Mouse (Mus musculus): ENCODE data around the gene Wwc1. TPM values are rescaled to one million over a fixed set of nuclear protein-coding genes. Genes with fewer than 3 reads are reported as not detected.
A peak's percentile ranks its signal among the peaks of the same experiment; 100 is the strongest.
"Not testable (repeated sequence)": the region's sequence is repeated elsewhere in the genome, so short reads cannot be mapped to it uniquely, and the experiment has no call there.

Gene Wwc1
- total RNA-seq, 1 experiment = 30.4 TPM

DNA sequence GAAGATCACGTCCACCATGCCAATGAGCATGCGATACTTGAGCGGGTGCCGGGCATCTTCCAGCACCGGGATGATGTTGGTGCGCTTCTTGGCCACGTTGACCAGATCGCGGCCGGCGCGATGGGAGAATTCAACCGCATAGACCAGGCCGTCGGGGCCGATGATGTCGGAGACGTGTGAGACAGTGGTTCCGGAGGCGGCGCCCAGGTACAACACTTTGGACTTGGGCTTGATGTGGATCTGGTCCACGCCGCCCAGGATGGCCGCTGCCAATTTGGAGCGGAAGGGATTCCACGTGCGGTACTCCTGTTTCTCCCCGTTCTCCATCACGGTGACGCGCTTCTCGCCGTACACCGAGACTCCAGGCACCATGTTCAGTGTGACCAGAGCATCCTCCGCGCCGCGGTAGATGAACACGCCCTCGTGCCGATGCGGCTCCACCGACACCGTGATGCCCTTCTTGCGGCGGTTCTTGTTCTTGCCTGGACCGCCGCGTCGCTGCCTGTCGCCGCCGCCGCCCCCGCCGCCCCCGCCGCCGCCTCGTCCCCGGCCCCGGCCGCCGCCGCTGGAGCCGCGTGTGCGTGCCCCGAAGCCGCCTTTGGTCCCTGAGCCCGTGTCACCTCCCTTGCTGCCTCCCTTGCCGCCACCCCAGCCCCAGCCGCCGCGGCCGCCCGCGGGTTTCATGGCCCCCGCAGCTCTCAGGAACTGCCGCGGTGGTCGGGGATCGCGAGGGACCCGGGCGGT, 182.4 kb downstream of the Wwc1 start:
- no peak overlapping the region for H3K27ac ChIP-seq (ENCODE audit: insufficient read depth, low read depth, low read length, poor library complexity, severe bottlenecking)
- no peak overlapping the region for H3K9ac ChIP-seq (ENCODE audit: insufficient read depth, low read depth, low read length, poor library complexity, severe bottlenecking)
- H3K36me3 ChIP-seq (ENCODE audit: control insufficient read depth, insufficient read depth, low read length, poor library complexity, severe bottlenecking) = no peaks in the 10 kb centered on the region
- H3K4me1 ChIP-seq (ENCODE audit: control insufficient read depth in 2 of 2, insufficient read depth in 2 of 2, low read length in 2 of 2, poor library complexity in 1 of 2) = peaks cover 0 to 4% of the 10 kb centered on the region in 2 experiments; a peak in 1 of 4 replicates
- TF ChIP-seq HCFC1 (IDR thresholded peaks at IDR 0.05; ENCODE audit: borderline replicate concordance, insufficient read depth, low read length) = no peak
- TF ChIP-seq CHD2 (IDR thresholded peaks at IDR 0.05; ENCODE audit: low read depth, low read length) = no peak
- TF ChIP-seq ZC3H11A (IDR thresholded peaks at IDR 0.05; ENCODE audit: borderline replicate concordance, low read depth, low read length) = no peak
- TF ChIP-seq ZNF384 (IDR thresholded peaks at IDR 0.05; ENCODE audit: low read depth, low read length) = no peak
- no peak for TF ChIP-seq MAFK (IDR thresholded peaks at IDR 0.05; ENCODE audit: insufficient read depth, low read depth, low read length)
- peak overlapping the region; percentile 62 to 63 for H3K4me3 ChIP-seq (ENCODE audit: insufficient read depth in 1 of 2, low read depth in 1 of 2, low read length in 2 of 2, poor library complexity in 1 of 2, severe bottlenecking in 1 of 2)
- H3K9me3 ChIP-seq (ENCODE audit: control insufficient read depth, insufficient read depth, low read depth, low read length) = no peaks in the 10 kb centered on the region
- in situ Hi-C loops (cut with MboI; ENCODE audit: low sequenced_read_pairs in 2 of 2, unreplicated experiment in 2 of 2) = no loop called here
- no peak for DNase-seq (ENCODE audit: low read depth, low spot score)

DNA sequence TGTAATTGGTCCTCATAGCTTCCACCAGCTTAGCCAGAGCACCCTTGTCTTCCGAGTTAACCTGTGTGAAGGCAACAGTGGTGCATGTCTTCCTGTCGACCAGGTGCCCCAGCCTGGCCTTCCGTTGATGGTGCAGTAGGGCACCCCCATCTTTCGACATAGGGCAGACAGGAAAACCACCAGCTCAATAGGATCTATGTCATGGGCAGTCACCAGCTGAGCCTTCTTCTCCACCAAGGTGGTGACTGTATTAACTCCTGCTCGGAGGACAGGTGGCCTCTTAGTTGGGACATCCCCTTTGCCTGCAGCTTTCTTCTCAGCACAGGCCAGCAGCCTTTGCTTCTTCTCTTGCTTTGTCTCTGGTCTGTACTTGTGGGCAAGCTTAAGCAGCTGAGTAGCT, 187.5 kb downstream of the Wwc1 start:
- H3K9me3 ChIP-seq (ENCODE audit: control insufficient read depth, insufficient read depth, low read depth, low read length); H3K27ac ChIP-seq (ENCODE audit: insufficient read depth, low read depth, low read length, poor library complexity, severe bottlenecking); H3K9ac ChIP-seq (ENCODE audit: insufficient read depth, low read depth, low read length, poor library complexity, severe bottlenecking); H3K36me3 ChIP-seq (ENCODE audit: control insufficient read depth, insufficient read depth, low read length, poor library complexity, severe bottlenecking); DNase-seq (ENCODE audit: low read depth, low spot score); H3K4me3 ChIP-seq (ENCODE audit: insufficient read depth in 1 of 2, low read depth in 1 of 2, low read length in 2 of 2, poor library complexity in 1 of 2, severe bottlenecking in 1 of 2); H3K4me1 ChIP-seq (ENCODE audit: control insufficient read depth in 2 of 2, insufficient read depth in 2 of 2, low read length in 2 of 2, poor library complexity in 1 of 2); in situ Hi-C loops (cut with MboI; ENCODE audit: low sequenced_read_pairs in 2 of 2, unreplicated experiment in 2 of 2): not testable (repeated sequence)

DNA sequence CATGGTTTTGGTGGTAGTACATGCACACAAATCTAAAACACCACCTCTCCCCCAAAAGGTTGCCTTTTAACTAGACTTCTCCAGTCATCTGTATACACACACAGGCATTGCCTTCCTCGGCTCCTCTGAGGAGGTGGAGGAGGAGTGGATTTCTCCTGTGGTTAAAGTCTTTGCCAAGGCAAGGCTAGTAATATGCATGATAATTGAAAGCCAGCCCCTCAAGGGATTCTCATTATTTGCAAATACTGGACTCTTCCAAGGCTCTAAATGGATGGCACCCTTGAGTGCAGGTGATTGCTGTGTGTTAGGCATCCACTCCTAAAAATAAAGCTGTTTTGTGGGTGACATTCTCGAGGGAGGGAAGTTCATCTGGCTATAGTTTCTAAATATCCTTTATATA, 191.9 kb downstream of the Wwc1 start:
- in situ Hi-C loops (cut with MboI; ENCODE audit: low sequenced_read_pairs in 2 of 2, unreplicated experiment in 2 of 2) = no loop called here
- Histone ChIP-seq H3K9me3 (ENCODE audit: control insufficient read depth, insufficient read depth, low read depth, low read length) (no peaks in the 10 kb centered on the region), H3K4me1 (ENCODE audit: control insufficient read depth in 2 of 2, insufficient read depth in 2 of 2, low read length in 2 of 2, poor library complexity in 1 of 2) (peaks cover 0 to 5% of the 10 kb centered on the region in 2 experiments; a peak in 1 of 4 replicates), H3K27ac (ENCODE audit: insufficient read depth, low read depth, low read length, poor library complexity, severe bottlenecking) (no peak overlapping the region), H3K9ac (ENCODE audit: insufficient read depth, low read depth, low read length, poor library complexity, severe bottlenecking) (no peak overlapping the region), H3K36me3 (ENCODE audit: control insufficient read depth, insufficient read depth, low read length, poor library complexity, severe bottlenecking) (peaks cover 8% of the 10 kb centered on the region), H3K4me3 (ENCODE audit: insufficient read depth in 1 of 2, low read depth in 1 of 2, low read length in 2 of 2, poor library complexity in 1 of 2, severe bottlenecking in 1 of 2) (no peak overlapping the region)
- no peak for TF ChIP-seq ZC3H11A (IDR thresholded peaks at IDR 0.05; ENCODE audit: borderline replicate concordance, low read depth, low read length)
- no peak for TF ChIP-seq MAFK (IDR thresholded peaks at IDR 0.05; ENCODE audit: insufficient read depth, low read depth, low read length)
- TF ChIP-seq ZNF384 (IDR thresholded peaks at IDR 0.05; ENCODE audit: low read depth, low read length) = no peak
- TF ChIP-seq HCFC1 (IDR thresholded peaks at IDR 0.05; ENCODE audit: borderline replicate concordance, insufficient read depth, low read length) = no peak
- TF ChIP-seq CHD2 (IDR thresholded peaks at IDR 0.05; ENCODE audit: low read depth, low read length) = no peak
- no peak for DNase-seq (ENCODE audit: low read depth, low spot score)

Other genes starting within 250 kb of the Wwc1 start
- 18.8 and 27.0 TPM in 2 replicates for gene Pank3, start 211.0 kb downstream of the Wwc1 start, total RNA-seq (2012; rRNA removed)
- gene Fbll1, start 181.6 kb downstream of the Wwc1 start, total RNA-seq (2012; rRNA removed) = 0.22 and 0.26 TPM in 2 replicates
- 105 and 156 TPM in 2 replicates for gene Rars, start 146.0 kb downstream of the Wwc1 start, total RNA-seq (2012; rRNA removed)

Measured in ES-E14 (cell line).